Mouse (Mus musculus): ENCODE data around the gene Son.

- TF ChIP-seq POLR2A (IDR thresholded peaks at IDR 0.05; ENCODE audit: low read depth, low read length) (no peak), CTCF (IDR thresholded peaks at IDR 0.05; ENCODE audit: extremely low read depth, insufficient read length, insufficient replicate concordance, low read depth, low read length) (no peak)
Observed at GRCm38 (mm10) chr16:91710241-91710640, 62.9 kb downstream of the Son start.
